Mouse (Mus musculus) mammary gland, adult 2 months (tissue): Measurements from ENCODE around the gene Dock3. TPM values are rescaled to one million over a fixed set of nuclear protein-coding genes. Genes with fewer than 3 reads are reported as not detected.

Source experiments
- polyA plus RNA-seq: library from polyadenylated mRNA; depleted of rRNA; stranded (reverse); fragments of >200 nt; gene quantifications from 2 replicates; pipeline ENCODE4 v1.2.3, GENCODE M21; 2012; ENCODE audit warnings: low replicate concordance; rRNA removed

Gene Dock3
- polyA plus RNA-seq: 0.03 and 0.04 TPM in 2 replicates

DNA sequence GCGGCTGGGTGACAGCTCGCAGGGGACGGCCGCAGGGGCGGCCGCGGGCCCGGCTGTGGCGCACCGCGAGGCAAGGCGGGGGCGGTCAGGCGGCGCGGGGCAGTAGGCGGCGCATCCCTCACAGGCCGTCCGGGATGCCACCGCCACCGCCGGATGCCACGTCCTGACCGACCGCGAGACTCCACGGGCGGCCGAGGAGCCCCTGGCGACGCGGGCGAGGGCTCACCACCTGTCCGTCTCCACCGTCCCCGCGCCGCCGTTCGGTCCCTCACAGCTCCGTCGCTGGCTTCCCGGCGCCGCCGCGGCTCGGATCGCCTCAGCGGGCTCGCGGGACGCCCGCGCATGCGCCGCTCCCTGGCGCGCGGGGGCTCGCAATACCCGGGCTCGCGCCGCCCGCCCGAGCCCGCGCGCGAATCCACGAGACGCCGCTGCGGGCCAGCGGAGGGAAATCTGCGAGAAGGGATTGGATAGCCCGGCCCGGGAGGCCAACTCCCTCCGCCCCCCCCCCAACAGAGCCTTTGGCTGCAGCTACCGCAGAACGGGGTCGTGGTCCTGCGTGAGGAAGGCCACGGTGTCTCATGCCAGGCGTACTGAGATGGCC is at the start of gene Dock3:
Gene Dock3 (minus strand): TSS at position 371 of the 601 bp plus-strand sequence.

DNA sequence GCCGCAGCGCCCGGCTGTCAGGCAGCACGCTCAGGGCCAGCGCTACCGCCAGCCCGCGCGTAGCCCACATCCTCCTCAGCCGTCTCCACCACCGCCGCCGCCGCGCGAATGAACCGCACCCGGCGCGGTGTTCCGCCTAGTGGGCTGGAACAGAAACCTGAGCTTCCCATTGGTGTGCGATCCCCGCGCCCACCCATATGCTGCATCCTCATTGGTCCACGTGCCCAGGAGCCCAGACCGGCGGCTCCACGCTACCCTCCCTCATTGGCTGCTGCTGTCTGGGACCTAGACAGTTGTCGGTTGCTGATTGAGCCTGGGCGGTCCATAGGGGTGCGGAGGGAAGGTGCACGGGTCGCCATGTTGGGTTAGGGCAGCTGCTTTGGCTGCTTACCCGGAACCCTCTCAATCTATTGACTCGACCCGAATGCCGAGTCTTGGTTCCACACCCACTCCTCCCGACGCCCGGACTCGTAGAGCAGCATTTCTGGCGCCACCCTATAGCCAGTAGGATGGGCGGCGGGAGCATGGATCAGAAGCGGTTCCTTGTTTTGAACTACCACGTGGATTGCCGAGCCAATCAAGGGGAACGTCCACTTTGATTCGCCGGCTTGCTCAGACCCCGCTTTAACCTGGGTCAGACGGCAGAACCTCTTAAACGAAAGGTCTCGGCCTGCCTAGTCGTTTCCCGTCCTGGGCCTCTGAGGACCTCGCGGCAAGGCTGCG is 339.7 kb downstream of the Dock3 start, which contains the start of gene Manf:
Gene Manf (minus strand): TSS at position 151 of the 723 bp plus-strand sequence.

DNA sequence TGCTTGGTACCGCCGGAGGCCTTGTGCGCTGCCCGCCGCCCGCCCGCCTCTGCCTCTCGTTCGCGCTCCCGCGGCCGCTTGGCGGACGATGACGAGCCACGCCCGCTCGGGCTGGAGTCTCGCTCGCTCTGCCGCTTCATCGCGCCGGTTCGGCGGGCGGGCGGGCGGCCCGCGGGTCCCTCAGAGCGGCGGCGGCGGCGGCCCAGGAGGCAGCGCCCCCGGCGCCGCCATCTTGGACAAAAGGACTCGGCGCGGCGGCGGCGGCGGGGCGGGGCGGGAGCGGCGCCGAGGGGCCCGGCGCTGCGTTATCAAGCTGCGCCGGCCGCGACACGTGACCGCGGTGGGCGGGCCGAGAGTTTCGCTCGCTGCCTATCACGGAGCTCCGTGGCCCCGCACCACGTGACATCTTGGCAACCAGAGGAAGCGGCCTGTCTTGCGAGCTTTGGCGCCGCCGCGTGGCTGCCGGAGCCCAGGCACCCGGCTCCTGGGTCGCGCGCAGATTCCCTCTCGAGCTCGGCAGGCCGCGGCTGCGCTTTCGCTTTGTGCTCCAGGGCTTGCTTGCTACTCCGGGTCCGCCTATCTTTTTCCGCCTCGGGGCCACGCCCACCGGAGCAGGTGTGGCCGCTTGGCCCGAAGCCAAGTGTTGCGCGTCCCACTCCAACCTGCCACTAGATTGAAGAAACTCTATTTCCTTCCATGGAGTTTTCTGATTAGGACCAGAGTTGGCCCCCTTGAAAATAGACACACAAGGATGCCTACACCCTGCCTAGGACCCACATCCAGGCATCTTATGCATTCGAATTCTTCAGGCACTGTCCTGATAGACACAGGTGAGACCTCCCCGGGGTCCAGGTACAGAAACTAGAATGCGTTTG is 344.6 kb downstream of the Dock3 start, which contains the start of gene Rbm15b:
Gene Rbm15b (minus strand): TSS at position 601 of the 875 bp plus-strand sequence.

Other genes with a start within 250 kb of the Dock3 start
- 40.3 and 58.0 TPM in 2 replicates for gene Mapkapk3, start 58.0 kb upstream of the Dock3 start, polyA plus RNA-seq
- gene Cish, start 64.1 kb upstream of the Dock3 start, polyA plus RNA-seq: 62.7 and 72.5 TPM in 2 replicates
- 25.1 and 54.0 TPM in 2 replicates for gene Hemk1, start 106.4 kb upstream of the Dock3 start, polyA plus RNA-seq
- gene 6430571L13Rik, start 108.7 kb upstream of the Dock3 start, polyA plus RNA-seq: 1.6 and 10.8 TPM in 2 replicates
- 1.1 TPM in 2 replicates for gene Cacna2d2, start 167.7 kb upstream of the Dock3 start, polyA plus RNA-seq